Mouse (Mus musculus): ENCODE results near the gene Ywhag. TPM values are rescaled to one million over a fixed set of nuclear protein-coding genes. Genes with fewer than 3 reads are reported as not detected.

The Ywhag gene
- polyA plus RNA-seq, 1 experiment = 227 TPM

DNA sequence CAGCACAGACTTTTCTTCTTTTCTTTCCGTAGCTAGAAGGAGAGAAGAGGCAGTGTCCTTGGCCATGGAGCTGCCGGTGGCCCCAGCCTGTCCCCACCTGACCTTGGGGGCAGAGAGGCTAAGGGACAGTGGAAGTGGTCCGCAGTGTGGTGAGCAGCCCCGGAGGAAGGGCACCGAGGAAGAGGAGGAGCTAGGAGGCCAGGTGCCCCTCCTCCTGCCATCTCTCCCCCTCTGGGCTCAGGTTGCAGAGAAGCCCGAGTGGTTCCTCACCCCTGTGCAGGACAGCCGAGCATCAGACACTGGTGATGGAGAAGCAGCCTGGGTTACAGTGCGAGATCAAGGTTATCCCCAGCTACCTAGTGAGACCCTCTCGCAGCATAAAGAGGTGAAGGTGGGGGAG, 39.9 kb upstream of the Ywhag start, which contains the start of gene Ssc4d:
Ssc4d (minus strand) TSS at position 167 of the 400 bp plus-strand sequence.
- no peaks in the 10 kb centered on the region for H3K79me2 ChIP-seq (ENCODE audit: control insufficient read depth, insufficient read depth)
- no peak for TF ChIP-seq USF1 (IDR thresholded peaks at IDR 0.05; ENCODE audit: low read depth)
- no peaks in the 10 kb centered on the region for H3K36me3 ChIP-seq (ENCODE audit: control insufficient read depth, insufficient read depth)
- H3K27me3 ChIP-seq (ENCODE audit: control insufficient read depth, insufficient read depth, insufficient read length) = no peaks in the 10 kb centered on the region
- no peak within 1 kb of the TSS for H3ac ChIP-seq (ENCODE audit: control insufficient read depth, insufficient read length, low read depth)
- no peak within 1 kb of the TSS for H3K4me3 ChIP-seq (ENCODE audit: insufficient read depth, poor library complexity, severe bottlenecking)
- H3K79me3 ChIP-seq (ENCODE audit: low read depth) = no peaks in the 10 kb centered on the region

DNA sequence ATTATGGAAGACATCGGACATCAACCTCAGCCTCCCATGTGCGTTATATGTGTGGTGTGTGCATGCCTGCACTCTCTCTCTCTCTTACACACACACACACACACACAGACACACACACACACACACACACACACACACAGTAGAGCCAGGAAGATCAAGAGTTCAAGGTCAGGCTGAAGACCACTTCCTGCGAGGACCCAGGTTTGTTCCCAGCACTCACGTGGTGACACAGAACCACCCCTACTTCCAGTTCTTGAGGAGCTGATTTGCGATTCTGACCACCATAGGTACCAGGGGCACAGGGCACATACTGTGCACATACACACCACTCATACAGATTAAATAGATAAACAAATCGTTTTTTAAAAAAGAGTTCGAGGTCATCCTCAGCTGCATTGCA, 37.5 kb upstream of the Ywhag start:
- Histone ChIP-seq H3K79me2 (ENCODE audit: control insufficient read depth, insufficient read depth) (no peaks in the 10 kb centered on the region), H3K79me3 (ENCODE audit: low read depth) (no peaks in the 10 kb centered on the region), H3K4me3 (ENCODE audit: insufficient read depth, poor library complexity, severe bottlenecking) (no peak overlapping the region), H3ac (ENCODE audit: control insufficient read depth, insufficient read length, low read depth) (no peak overlapping the region), H3K36me3 (ENCODE audit: control insufficient read depth, insufficient read depth) (no peaks in the 10 kb centered on the region), H3K27me3 (ENCODE audit: control insufficient read depth, insufficient read depth, insufficient read length) (no peaks in the 10 kb centered on the region)
- TF ChIP-seq MYOG (IDR thresholded peaks at IDR 0.05; ENCODE audit: control insufficient read depth, extremely low read depth, insufficient read length) (no peak), USF1 (IDR thresholded peaks at IDR 0.05; ENCODE audit: low read depth) (no peak), CTCF (IDR thresholded peaks at IDR 0.05; ENCODE audit: control insufficient read depth, insufficient read depth, insufficient read length) (no peak), MAX (IDR thresholded peaks at IDR 0.05) (no peak), MYOD1 (IDR thresholded peaks at IDR 0.05; ENCODE audit: control insufficient read depth, insufficient read length, low read depth) (no peak), FOSL1 (IDR thresholded peaks at IDR 0.05; ENCODE audit: insufficient read depth, low read length, poor library complexity, severe bottlenecking) (no peak), CEBPB (IDR thresholded peaks at IDR 0.05; ENCODE audit: low read depth) (no peak)

DNA sequence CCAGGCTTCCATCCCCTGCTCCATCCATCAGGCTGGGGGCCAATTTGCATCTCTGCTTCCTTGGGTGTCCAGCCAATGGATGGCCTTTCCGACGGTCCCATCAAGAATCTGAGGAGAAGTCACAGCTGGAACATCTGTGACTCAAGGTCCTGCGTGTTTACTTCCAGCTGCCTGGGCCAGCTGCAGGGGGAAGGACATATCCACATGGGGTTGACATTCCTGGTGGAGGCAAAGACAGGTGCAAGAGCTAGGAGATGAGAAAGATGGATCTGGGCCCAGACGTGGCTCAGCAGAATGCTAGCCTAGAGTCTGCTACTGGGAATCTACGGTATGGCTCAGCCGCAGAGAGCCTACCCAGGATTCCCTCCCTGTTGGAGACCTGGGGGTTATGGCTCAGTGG, 35.8 kb upstream of the Ywhag start:
- H3K4me3 ChIP-seq (ENCODE audit: insufficient read depth, poor library complexity, severe bottlenecking) = no peak overlapping the region
- H3K79me2 ChIP-seq (ENCODE audit: control insufficient read depth, insufficient read depth) = no peaks in the 10 kb centered on the region
- TF ChIP-seq USF1 (IDR thresholded peaks at IDR 0.05; ENCODE audit: low read depth) = no peak
- no peak for TF ChIP-seq CEBPB (IDR thresholded peaks at IDR 0.05; ENCODE audit: low read depth)
- no peak for TF ChIP-seq FOSL1 (IDR thresholded peaks at IDR 0.05; ENCODE audit: insufficient read depth, low read length, poor library complexity, severe bottlenecking)
- no peak for TF ChIP-seq MAX (IDR thresholded peaks at IDR 0.05)
- TF ChIP-seq MYOD1 (IDR thresholded peaks at IDR 0.05; ENCODE audit: control insufficient read depth, insufficient read length, low read depth) = peak; percentile 88
- TF ChIP-seq CTCF (IDR thresholded peaks at IDR 0.05; ENCODE audit: control insufficient read depth, insufficient read depth, insufficient read length) = no peak
- no peak for TF ChIP-seq MYOG (IDR thresholded peaks at IDR 0.05; ENCODE audit: control insufficient read depth, extremely low read depth, insufficient read length)
- H3K36me3 ChIP-seq (ENCODE audit: control insufficient read depth, insufficient read depth) = no peaks in the 10 kb centered on the region
- H3K79me3 ChIP-seq (ENCODE audit: low read depth) = no peaks in the 10 kb centered on the region
- no peaks in the 10 kb centered on the region for H3K27me3 ChIP-seq (ENCODE audit: control insufficient read depth, insufficient read depth, insufficient read length)
- H3ac ChIP-seq (ENCODE audit: control insufficient read depth, insufficient read length, low read depth) = no peak overlapping the region

DNA sequence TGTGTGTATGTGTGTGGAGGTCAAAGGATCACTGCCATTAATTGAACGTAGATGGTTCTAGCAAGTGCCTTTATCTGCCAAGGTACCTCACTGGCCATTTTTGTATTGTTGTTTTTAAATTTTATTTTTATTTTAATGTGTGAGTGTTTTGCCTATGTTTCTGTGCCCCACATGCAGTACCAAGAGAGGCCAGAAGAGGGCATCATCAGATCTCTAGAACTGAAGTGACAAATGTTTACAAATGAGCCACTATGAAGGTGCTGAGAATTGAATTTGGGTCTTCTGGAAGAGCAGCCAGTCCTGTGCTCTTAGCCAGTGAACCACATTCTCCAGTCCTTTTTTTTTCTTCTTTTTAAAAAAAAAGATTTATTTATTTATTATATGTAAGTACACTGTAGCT, 34.4 kb upstream of the Ywhag start:
- no peaks in the 10 kb centered on the region for H3K79me3 ChIP-seq (ENCODE audit: low read depth)
- no peaks in the 10 kb centered on the region for H3K79me2 ChIP-seq (ENCODE audit: control insufficient read depth, insufficient read depth)
- H3K36me3 ChIP-seq (ENCODE audit: control insufficient read depth, insufficient read depth) = no peaks in the 10 kb centered on the region
- no peak overlapping the region for H3K4me3 ChIP-seq (ENCODE audit: insufficient read depth, poor library complexity, severe bottlenecking)
- H3ac ChIP-seq (ENCODE audit: control insufficient read depth, insufficient read length, low read depth) = no peak overlapping the region
- H3K27me3 ChIP-seq (ENCODE audit: control insufficient read depth, insufficient read depth, insufficient read length) = no peaks in the 10 kb centered on the region
- no peak for TF ChIP-seq MYOD1 (IDR thresholded peaks at IDR 0.05; ENCODE audit: control insufficient read depth, insufficient read length, low read depth)
- peak; percentile 14 for TF ChIP-seq CTCF (IDR thresholded peaks at IDR 0.05; ENCODE audit: control insufficient read depth, insufficient read depth, insufficient read length)

DNA sequence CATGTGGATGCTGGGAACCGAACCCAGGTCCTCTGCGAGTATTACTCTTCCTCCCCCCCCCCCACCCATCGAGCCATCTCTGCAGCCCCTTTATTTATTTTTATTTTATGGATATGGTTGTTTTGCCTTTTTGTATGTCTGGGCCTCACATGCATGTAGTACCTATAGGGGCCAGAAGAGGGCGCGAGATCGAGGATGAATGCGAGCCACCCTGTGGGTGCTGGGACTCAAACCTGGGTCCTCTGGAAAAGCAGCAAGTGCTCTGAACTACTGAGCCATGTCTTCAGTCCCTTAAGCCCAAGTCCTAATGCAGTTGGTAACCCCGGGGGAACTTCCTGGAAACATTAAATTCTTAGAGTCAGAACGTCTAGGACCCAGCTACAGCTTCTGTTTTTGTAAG, 32.5 kb upstream of the Ywhag start:
- H3K79me2 ChIP-seq (ENCODE audit: control insufficient read depth, insufficient read depth) = peaks cover under 1% of the 10 kb centered on the region
- H3ac ChIP-seq (ENCODE audit: control insufficient read depth, insufficient read length, low read depth) = no peak overlapping the region
- TF ChIP-seq CEBPB (IDR thresholded peaks at IDR 0.05; ENCODE audit: low read depth) = no peak
- TF ChIP-seq CTCF (IDR thresholded peaks at IDR 0.05; ENCODE audit: control insufficient read depth, insufficient read depth, insufficient read length) = peak; percentile 4
- H3K36me3 ChIP-seq (ENCODE audit: control insufficient read depth, insufficient read depth) = no peaks in the 10 kb centered on the region
- no peaks in the 10 kb centered on the region for H3K79me3 ChIP-seq (ENCODE audit: low read depth)
- H3K4me3 ChIP-seq (ENCODE audit: insufficient read depth, poor library complexity, severe bottlenecking) = no peak overlapping the region
- no peaks in the 10 kb centered on the region for H3K27me3 ChIP-seq (ENCODE audit: control insufficient read depth, insufficient read depth, insufficient read length)

DNA sequence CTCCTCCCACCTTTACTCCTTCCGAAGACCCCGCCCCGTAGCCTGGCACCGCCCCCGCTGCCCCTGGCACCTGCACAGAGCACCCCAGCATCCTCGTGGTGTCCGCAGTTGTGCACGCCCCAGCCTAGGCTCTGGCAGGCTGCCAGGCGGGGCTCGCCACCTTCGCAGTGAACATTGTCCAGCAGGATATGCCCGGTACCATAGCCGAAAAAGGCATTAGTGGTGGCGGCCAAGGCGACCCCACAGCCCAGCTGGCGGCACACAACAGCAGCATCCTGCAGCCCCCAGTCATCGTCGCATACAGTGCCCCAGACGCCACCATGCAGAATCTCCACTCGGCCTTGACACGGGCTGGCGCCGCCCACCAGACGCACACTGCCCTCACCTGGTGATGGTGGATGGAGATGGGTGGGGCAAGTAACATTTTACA, 31.1 kb upstream of the Ywhag start:
- Histone ChIP-seq H3ac (ENCODE audit: control insufficient read depth, insufficient read length, low read depth) (no peak overlapping the region), H3K36me3 (ENCODE audit: control insufficient read depth, insufficient read depth) (no peaks in the 10 kb centered on the region), H3K27me3 (ENCODE audit: control insufficient read depth, insufficient read depth, insufficient read length) (no peaks in the 10 kb centered on the region), H3K4me3 (ENCODE audit: insufficient read depth, poor library complexity, severe bottlenecking) (no peak overlapping the region), H3K79me2 (ENCODE audit: control insufficient read depth, insufficient read depth) (peaks cover 10% of the 10 kb centered on the region), H3K79me3 (ENCODE audit: low read depth) (no peaks in the 10 kb centered on the region)
- TF ChIP-seq FOSL1 (IDR thresholded peaks at IDR 0.05; ENCODE audit: insufficient read depth, low read length, poor library complexity, severe bottlenecking) (no peak), MYOG (IDR thresholded peaks at IDR 0.05; ENCODE audit: control insufficient read depth, extremely low read depth, insufficient read length) (no peak), CEBPB (IDR thresholded peaks at IDR 0.05; ENCODE audit: low read depth) (no peak), CTCF (IDR thresholded peaks at IDR 0.05; ENCODE audit: control insufficient read depth, insufficient read depth, insufficient read length) (no peak), USF1 (IDR thresholded peaks at IDR 0.05; ENCODE audit: low read depth) (no peak), MAX (IDR thresholded peaks at IDR 0.05) (no peak), MYOD1 (IDR thresholded peaks at IDR 0.05; ENCODE audit: control insufficient read depth, insufficient read length, low read depth) (no peak)

Measured in C2C12 (cell line).